ENCODE assay signal across 21 mouse cellular contexts in the genomic region with DNA sequence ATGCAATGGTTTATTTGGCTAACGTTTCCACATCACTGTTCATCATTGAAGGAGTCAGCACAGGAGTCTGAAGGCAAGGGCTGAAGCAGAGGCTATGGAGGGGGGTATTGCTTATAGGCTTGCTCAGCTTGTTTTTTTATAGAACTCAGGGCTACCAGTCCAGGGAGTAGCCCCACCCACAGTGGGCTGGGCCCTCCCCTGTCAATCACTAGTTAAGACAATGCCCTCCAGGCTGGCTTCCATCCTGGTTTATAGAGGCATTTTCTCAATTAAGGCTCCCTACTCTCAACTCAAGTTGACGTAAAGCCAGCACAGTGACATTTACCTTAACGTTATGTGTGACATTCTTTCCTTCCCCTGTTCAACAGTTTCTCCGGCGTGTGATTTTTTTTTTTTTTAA. TPM values are rescaled to one million over a fixed set of nuclear protein-coding genes. Genes with fewer than 3 reads are reported as not detected.
DNase-seq lines count a peak whose midpoint lies in the region; ATAC-seq lines count a peak whose summit lies in the region.
"Had no signal": no experiment of that assay in that cellular context is flagged by ENCODE, and none has a peak within 500 bp of the region (broad histone marks: within the 10 kb centered on the region; RNA-seq: fewer than 3 reads in every experiment).

No protein-coding gene starts in this region.

- no peaks in the 10 kb centered on the region for H3K27me3 ChIP-seq in limb, embryonic 11.5 days (ENCODE audit: control insufficient read depth, insufficient read depth, low read length)
- no peaks in the 10 kb centered on the region for H3K27me3 ChIP-seq in limb, embryonic 10.5 days (ENCODE audit: low read depth, poor library complexity, severe bottlenecking)
- H3K27me3 ChIP-seq in limb, embryonic 13.5 days = no peaks in the 10 kb centered on the region
- H3K27me3 ChIP-seq: neural tube, embryonic 12.5 days had no signal

- H3K4me3 ChIP-seq in limb, embryonic 11.5 days (ENCODE audit: low read depth, low read length) = no peak overlapping the region
- H3K4me3 ChIP-seq in limb, embryonic 10.5 days = no peak overlapping the region
- no peak overlapping the region for H3K4me3 ChIP-seq in limb, embryonic 13.5 days
- H3K4me3 ChIP-seq: hindbrain, embryonic 10.5 days; midbrain, embryonic 10.5 days; neural tube, embryonic 12.5 days had no signal

- peak; percentile 60 for DNase-seq in cerebellum, adult 9-11 months
- DNase-seq in cerebellum, adult 9-10 months = no peak
- peak; percentile 38 for DNase-seq in limb, embryonic 11.5 days (ENCODE audit: low spot score)
- DNase-seq in limb, embryonic 10.5 days (ENCODE audit: low spot score) = no peak
- peak; percentile 41 for DNase-seq in brain, adult 2 months (ENCODE audit: low read depth, low spot score)
- no peak for DNase-seq in kidney, adult 9 months
- no peak for DNase-seq in neural tube, embryonic 10.5 days (ENCODE audit: extremely low spot score, low spot score)
- DNase-seq: embryo, embryonic 11 days; gastrocnemius, postnatal 36 days; lung, adult 18-20 months; lung, postnatal 14 days; right cerebral cortex, postnatal 25 days; thymus, adult 2 months had no signal

- no peaks in the 10 kb centered on the region for H3K9me3 ChIP-seq in limb, embryonic 11.5 days (ENCODE audit: control insufficient read depth, low read length)
- no peaks in the 10 kb centered on the region for H3K9me3 ChIP-seq in limb, embryonic 10.5 days (replicated peaks)
- H3K9me3 ChIP-seq in limb, embryonic 13.5 days = no peaks in the 10 kb centered on the region
- H3K9me3 ChIP-seq: hindbrain, embryonic 10.5 days; midbrain, embryonic 10.5 days; neural tube, embryonic 12.5 days had no signal

- H3K27ac ChIP-seq in limb, embryonic 11.5 days (replicated peaks; ENCODE audit: low read depth, low read length) = no peak overlapping the region
- no peak overlapping the region for H3K27ac ChIP-seq in limb, embryonic 10.5 days
- H3K27ac ChIP-seq in limb, embryonic 13.5 days = no peak overlapping the region
- H3K27ac ChIP-seq: hindbrain, embryonic 10.5 days; hindbrain, postnatal 0 days; kidney, postnatal 0 days; midbrain, embryonic 10.5 days; neural tube, embryonic 12.5 days had no signal

- WGBS in limb, embryonic 11.5 days = 64% methylated on average over 5 of the region's 5 CpGs
- 79% methylated on average over 5 of the region's 5 CpGs for WGBS in limb, embryonic 10.5 days
- WGBS in limb, embryonic 13.5 days = 43% methylated on average over 5 of the region's 5 CpGs

- no peaks in the 10 kb centered on the region for H3K4me1 ChIP-seq in limb, embryonic 11.5 days (ENCODE audit: control insufficient read depth, insufficient read depth, low read length)
- peaks cover 4% of the 10 kb centered on the region; the same call in 1 of the 2 replicates for H3K4me1 ChIP-seq in limb, embryonic 10.5 days
- peaks cover 8% of the 10 kb centered on the region; the same call in 1 of the 2 replicates for H3K4me1 ChIP-seq in limb, embryonic 13.5 days
- H3K4me1 ChIP-seq: hindbrain, embryonic 10.5 days had no signal

- H3K36me3 ChIP-seq in limb, embryonic 11.5 days (ENCODE audit: control insufficient read depth, insufficient read depth, low read length) = 0 out of 2 replicates have a peak, but pooled peaks cover 2% of the 10 kb centered on the region
- H3K36me3 ChIP-seq in limb, embryonic 10.5 days = peaks cover 23% of the 10 kb centered on the region
- peaks cover 16% of the 10 kb centered on the region for H3K36me3 ChIP-seq in limb, embryonic 13.5 days

- H3K9ac ChIP-seq in limb, embryonic 11.5 days (ENCODE audit: low read length) = no peak overlapping the region
- no peak overlapping the region for H3K9ac ChIP-seq in limb, embryonic 13.5 days
- H3K9ac ChIP-seq: neural tube, embryonic 12.5 days had no signal

- H3K4me2 ChIP-seq in limb, embryonic 11.5 days (ENCODE audit: low read depth, severe bottlenecking) = no peak overlapping the region
- H3K4me2 ChIP-seq in limb, embryonic 13.5 days (replicated peaks) = 0 out of 2 replicates have a peak overlapping the region, but pooled peaks have one; percentile 9
- H3K4me2 ChIP-seq: liver, embryonic 11.5 days; neural tube, embryonic 12.5 days had no signal

- ATAC-seq in limb, embryonic 11.5 days (ENCODE audit: insufficient number of reproducible peaks, low FRiP score, low TSS enrichment, low read depth) = peak; percentile 60
- ATAC-seq in limb, embryonic 13.5 days (ENCODE audit: low FRiP score, low read depth) = peak; percentile 66
- ATAC-seq: hindbrain, postnatal 0 days; intestine, postnatal 0 days had no signal

RNA-seq across cellular contexts. Expression of a gene that starts 17.4 kb away (rescaled TPM):
- 18.1 and 18.3 TPM in 2 replicates for polyA plus RNA-seq in limb, embryonic 11.5 days (2014; fragmentation: Nextera tagmentation; extraction: Ambion mirVana)
- polyA plus RNA-seq in limb, embryonic 10.5 days (2016; fragmentation: Nextera tagmentation; extraction: Ambion mirVana) = 16.2 and 17.4 TPM in 2 replicates
- polyA plus RNA-seq in limb, embryonic 13.5 days (2015; fragmentation: Nextera tagmentation; extraction: Ambion mirVana) = 20.1 and 21.1 TPM in 2 replicates

RNA-seq across cellular contexts. Expression of a gene that starts 17.5 kb away (rescaled TPM):
- polyA plus RNA-seq in limb, embryonic 11.5 days (2014; fragmentation: Nextera tagmentation; extraction: Ambion mirVana) = 31.6 and 35.5 TPM in 2 replicates
- polyA plus RNA-seq in limb, embryonic 10.5 days (2016; fragmentation: Nextera tagmentation; extraction: Ambion mirVana) = 27.9 and 29.5 TPM in 2 replicates
- polyA plus RNA-seq in limb, embryonic 13.5 days (2015; fragmentation: Nextera tagmentation; extraction: Ambion mirVana) = 32.1 and 32.9 TPM in 2 replicates

Comparison
In these comparisons a context has a peak if more than half of its experiments do, and no peak if none do; other contexts are left out.
1. DNase-seq: peak in cerebellum, adult 9-11 months (single experiment), limb, embryonic 11.5 days (single experiment) and brain, adult 2 months (single experiment); none in cerebellum, adult 9-10 months (single experiment), limb, embryonic 10.5 days (single experiment), kidney, adult 9 months (single experiment) and neural tube, embryonic 10.5 days (single experiment).